Mouse (Mus musculus) forebrain, embryonic 13.5 days (tissue): ENCODE data around the gene Creg1. TPM values are rescaled to one million over a fixed set of nuclear protein-coding genes. Genes with fewer than 3 reads are reported as not detected.

Source experiments
- ATAC-seq: fragments of 200-750 bp; cut with Nextera tagmentation; 2 replicates; pipeline ENCODE4 v1.8.0; 2017
- H3K27ac ChIP-seq: fragments of 300-500 bp; sonication (generic); 2 replicates; pipeline ENCODE4 v1.5.1; 2015; ENCODE audit warnings: inconsistent platforms, mild to moderate bottlenecking, moderate library complexity
- H3K27me3 ChIP-seq: fragments of 300-500 bp; sonication (generic); 2 replicates; pipeline ENCODE4 v1.6.1; 2015; ENCODE audit warnings: mild to moderate bottlenecking, inconsistent platforms
- H3K36me3 ChIP-seq: fragments of 300-500 bp; sonication (generic); 2 replicates; pipeline ENCODE4 v1.6.1; 2015; ENCODE audit warnings: mild to moderate bottlenecking, inconsistent platforms; ENCODE audit not compliant: poor library complexity, severe bottlenecking
- H3K4me1 ChIP-seq: fragments of 300-500 bp; sonication (generic); 2 replicates; pipeline ENCODE4 v1.6.1; 2015; ENCODE audit warnings: inconsistent platforms
- H3K4me2 ChIP-seq: fragments of 300-500 bp; sonication (generic); 2 replicates; pipeline ENCODE4 v1.6.1; 2015; ENCODE audit warnings: inconsistent platforms, mild to moderate bottlenecking, moderate library complexity
- H3K4me3 ChIP-seq: fragments of 300-500 bp; sonication (generic); 2 replicates; pipeline ENCODE4 v1.5.1; 2015; ENCODE audit warnings: mild to moderate bottlenecking, inconsistent platforms
- H3K9ac ChIP-seq: fragments of 300-500 bp; sonication (generic); 2 replicates; pipeline ENCODE4 v1.6.1; 2015; ENCODE audit warnings: mild to moderate bottlenecking, inconsistent platforms
- H3K9me3 ChIP-seq: fragments of 300-500 bp; sonication (generic); replicated peaks from 2 replicates; pipeline ENCODE4 v1.6.1; 2016; ENCODE audit warnings: inconsistent platforms
- WGBS: fragments of 180-500 bp; shearing (Covaris S2); methylation state at CpG from one replicate; pipeline ENCODE4 v1.1.7; 2015; 5-methylcytosine and 5-hydroxymethylcytosine counted together
- polyA plus RNA-seq: library from polyadenylated mRNA; unstranded; fragments of >200 nt; fragmentation: Nextera tagmentation; extraction: Ambion mirVana; gene quantifications from 2 replicates; pipeline ENCODE4 v1.2.1, GENCODE M21; 2015

Creg1 gene
- polyA plus RNA-seq, 1 experiment from 2014 or later: 21.5 TPM

GRCm38 (mm10) chr1:165731553-165731952 is 32.0 kb upstream of the Creg1 start:
- Histone ChIP-seq H3K9me3 (no peaks in the 10 kb centered on the region), H3K4me3 (no peak overlapping the region), H3K27ac (no peak overlapping the region), H3K4me1 (peaks cover 2% of the 10 kb centered on the region; the same call in 1 of the 2 replicates), H3K27me3 (no peaks in the 10 kb centered on the region), H3K9ac (no peak overlapping the region), H3K4me2 (no peak overlapping the region), H3K36me3 (no peaks in the 10 kb centered on the region)
- ATAC-seq: no peak
- WGBS: 77% methylated on average over 6 of the region's 6 CpGs

- H3K4me2 ChIP-seq: no peak overlapping the region
- H3K4me1 ChIP-seq: peaks cover 3% of the 10 kb centered on the region; the same call in 1 of the 2 replicates
- H3K4me3 ChIP-seq: no peak overlapping the region
- no peak overlapping the region for H3K9ac ChIP-seq
- no peaks in the 10 kb centered on the region for H3K36me3 ChIP-seq
- H3K27ac ChIP-seq: no peak overlapping the region
- H3K27me3 ChIP-seq: no peaks in the 10 kb centered on the region
- whole genome bisulfite sequencing: 86% methylated on average over 2 of the region's 2 CpGs
- ATAC-seq: no peak
- H3K9me3 ChIP-seq: no peaks in the 10 kb centered on the region
Measured at GRCm38 (mm10) chr1:165734840-165735239, 28.7 kb upstream of the Creg1 start.

- WGBS: 34% methylated on average over 20 of the region's 20 CpGs
- Histone ChIP-seq H3K36me3 (no peaks in the 10 kb centered on the region), H3K4me3 (no peak overlapping the region)
Measured at GRCm38 (mm10) chr1:165735826-165736818, 27.4 kb upstream of the Creg1 start.

GRCm38 (mm10) chr1:165737451-165737850 is 26.1 kb upstream of the Creg1 start:
- H3K4me3 ChIP-seq: no peak overlapping the region
- H3K4me2 ChIP-seq: no peak overlapping the region
- no peak overlapping the region for H3K9ac ChIP-seq
- H3K27ac ChIP-seq: no peak overlapping the region
- H3K4me1 ChIP-seq: peaks cover 3% of the 10 kb centered on the region; the same call in 1 of the 2 replicates
- no peaks in the 10 kb centered on the region for H3K36me3 ChIP-seq
- ATAC-seq: no peak
- no peaks in the 10 kb centered on the region for H3K27me3 ChIP-seq
- H3K9me3 ChIP-seq: no peaks in the 10 kb centered on the region
- 46% methylated on average over 5 of the region's 5 CpGs for WGBS

More at GRCm38 (mm10) chr1:165735826-165736818, 27.4 kb upstream of the Creg1 start:
- H3K4me2 ChIP-seq: peak overlapping the region; percentile 22
- no peak overlapping the region for H3K9ac ChIP-seq
- H3K27me3 ChIP-seq: no peaks in the 10 kb centered on the region
- no peaks in the 10 kb centered on the region for H3K9me3 ChIP-seq
- peak; percentile 88 for ATAC-seq
- H3K4me1 ChIP-seq: peaks cover 3% of the 10 kb centered on the region; the same call in 1 of the 2 replicates
- no peak overlapping the region for H3K27ac ChIP-seq

- 40% methylated on average over 3 of the region's 3 CpGs for WGBS
- ATAC-seq: no peak
Measured at GRCm38 (mm10) chr1:165737867-165738266, 25.7 kb upstream of the Creg1 start.

GRCm38 (mm10) chr1:165738985-165739384 is 24.6 kb upstream of the Creg1 start:
- Histone ChIP-seq H3K4me2 (no peak overlapping the region), H3K4me3 (no peak overlapping the region), H3K9me3 (no peaks in the 10 kb centered on the region), H3K36me3 (no peaks in the 10 kb centered on the region), H3K27ac (no peak overlapping the region), H3K9ac (no peak overlapping the region), H3K27me3 (no peaks in the 10 kb centered on the region), H3K4me1 (peaks cover 3% of the 10 kb centered on the region; the same call in 1 of the 2 replicates)
- 86% methylated on average over 1 of the region's 1 CpGs for WGBS
- no peak for ATAC-seq

More at GRCm38 (mm10) chr1:165737867-165738266, 25.7 kb upstream of the Creg1 start:
- peaks cover 3% of the 10 kb centered on the region; the same call in 1 of the 2 replicates for H3K4me1 ChIP-seq
- no peaks in the 10 kb centered on the region for H3K36me3 ChIP-seq
- H3K4me2 ChIP-seq: no peak overlapping the region
- H3K27me3 ChIP-seq: no peaks in the 10 kb centered on the region
- H3K9me3 ChIP-seq: no peaks in the 10 kb centered on the region
- H3K4me3 ChIP-seq: no peak overlapping the region
- H3K27ac ChIP-seq: no peak overlapping the region
- no peak overlapping the region for H3K9ac ChIP-seq

- ATAC-seq: no peak
- WGBS: 88% methylated on average over 8 of the region's 8 CpGs
- Histone ChIP-seq H3K36me3 (no peaks in the 10 kb centered on the region), H3K4me3 (no peak overlapping the region), H3K4me2 (no peak overlapping the region), H3K9ac (no peak overlapping the region), H3K9me3 (no peaks in the 10 kb centered on the region), H3K27me3 (no peaks in the 10 kb centered on the region), H3K4me1 (no peaks in the 10 kb centered on the region), H3K27ac (no peak overlapping the region)
Measured at GRCm38 (mm10) chr1:165741989-165742388, 21.6 kb upstream of the Creg1 start.

- Histone ChIP-seq H3K9me3 (no peaks in the 10 kb centered on the region), H3K27me3 (no peaks in the 10 kb centered on the region), H3K36me3 (no peaks in the 10 kb centered on the region), H3K9ac (no peak overlapping the region), H3K4me3 (no peak overlapping the region), H3K27ac (no peak overlapping the region), H3K4me2 (no peak overlapping the region), H3K4me1 (no peaks in the 10 kb centered on the region)
- ATAC-seq: no peak
- WGBS: 70% methylated on average over 11 of the region's 11 CpGs
Measured at GRCm38 (mm10) chr1:165748053-165748452, 15.5 kb upstream of the Creg1 start.

GRCm38 (mm10) chr1:165751142-165751541 is 12.4 kb upstream of the Creg1 start:
- no peak overlapping the region for H3K4me3 ChIP-seq
- H3K9me3 ChIP-seq: no peaks in the 10 kb centered on the region
- H3K4me2 ChIP-seq: no peak overlapping the region
- no peak overlapping the region for H3K9ac ChIP-seq
- H3K4me1 ChIP-seq: no peaks in the 10 kb centered on the region
- no peak for ATAC-seq
- H3K36me3 ChIP-seq: no peaks in the 10 kb centered on the region
- H3K27ac ChIP-seq: no peak overlapping the region
- no peaks in the 10 kb centered on the region for H3K27me3 ChIP-seq

GRCm38 (mm10) chr1:165751838-165752237 is 11.7 kb upstream of the Creg1 start:
- no peak for ATAC-seq
- H3K9me3 ChIP-seq: no peaks in the 10 kb centered on the region
- H3K27ac ChIP-seq: no peak overlapping the region
- H3K4me3 ChIP-seq: no peak overlapping the region
- no peaks in the 10 kb centered on the region for H3K4me1 ChIP-seq
- H3K4me2 ChIP-seq: no peak overlapping the region
- 85% methylated on average over 5 of the region's 5 CpGs for WGBS
- no peaks in the 10 kb centered on the region for H3K27me3 ChIP-seq
- no peak overlapping the region for H3K9ac ChIP-seq
- no peaks in the 10 kb centered on the region for H3K36me3 ChIP-seq

GRCm38 (mm10) chr1:165754205-165754604 is 9.3 kb upstream of the Creg1 start:
- WGBS: 92% methylated on average over 6 of the region's 6 CpGs
- no peak overlapping the region for H3K9ac ChIP-seq
- H3K27me3 ChIP-seq: no peaks in the 10 kb centered on the region
- H3K36me3 ChIP-seq: no peaks in the 10 kb centered on the region
- no peak overlapping the region for H3K4me2 ChIP-seq
- no peak for ATAC-seq
- no peaks in the 10 kb centered on the region for H3K4me1 ChIP-seq
- H3K27ac ChIP-seq: no peak overlapping the region
- no peaks in the 10 kb centered on the region for H3K9me3 ChIP-seq
- no peak overlapping the region for H3K4me3 ChIP-seq

GRCm38 (mm10) chr1:165755194-165755593 is 8.4 kb upstream of the Creg1 start:
- Histone ChIP-seq H3K4me1 (no peaks in the 10 kb centered on the region), H3K36me3 (no peaks in the 10 kb centered on the region), H3K9me3 (no peaks in the 10 kb centered on the region), H3K27ac (no peak overlapping the region), H3K4me3 (no peak overlapping the region), H3K4me2 (no peak overlapping the region), H3K9ac (no peak overlapping the region), H3K27me3 (no peaks in the 10 kb centered on the region)
- 75% methylated on average over 4 of the region's 4 CpGs for WGBS
- no peak for ATAC-seq
